Mouse (Mus musculus) gonadal fat pad, adult 2 months (tissue): ENCODE results near the gene Unc50. TPM values are rescaled to one million over a fixed set of nuclear protein-coding genes. Genes with fewer than 3 reads are reported as not detected.
A peak's percentile ranks its signal among the peaks of the same experiment; 100 is the strongest.

Experiments
- DNase-seq: peaks from one replicate; pipeline ENCODE4 v3.0.0-alpha.2; 2012; ENCODE audit warnings: low read depth
- polyA plus RNA-seq: library from polyadenylated mRNA; depleted of rRNA; stranded (reverse); fragments of >200 nt; gene quantifications from 2 replicates; pipeline ENCODE4 v1.2.3, GENCODE M21; 2012; rRNA removed

The Unc50 gene
- polyA plus RNA-seq: 61.6 and 64.9 TPM in 2 replicates

- peak; percentile 68 for DNase-seq
Measured at GRCm38 (mm10) chr1:37429366-37430296, at the start of gene Unc50, which contains the start of gene Coa5. Gene Unc50 (plus strand): TSS chr1:37430139. Gene Coa5 (minus strand): TSS chr1:37430103.

- no peak for DNase-seq
Measured at GRCm38 (mm10) chr1:37380913-37381312, 49.0 kb upstream of the Unc50 start.

- no peak for DNase-seq
Measured at GRCm38 (mm10) chr1:37384304-37384703, 45.6 kb upstream of the Unc50 start.

GRCm38 (mm10) chr1:37386448-37386971 is 43.4 kb upstream of the Unc50 start:
- no peak for DNase-seq

- DNase-seq: no peak
Measured at GRCm38 (mm10) chr1:37393174-37393573, 36.8 kb upstream of the Unc50 start.

GRCm38 (mm10) chr1:37396481-37396880 is 33.5 kb upstream of the Unc50 start:
- DNase-seq: no peak

GRCm38 (mm10) chr1:37398961-37399360 is 31.0 kb upstream of the Unc50 start:
- no peak for DNase-seq

GRCm38 (mm10) chr1:37399734-37400133 is 30.2 kb upstream of the Unc50 start:
- no peak for DNase-seq

GRCm38 (mm10) chr1:37401687-37402086 is 28.3 kb upstream of the Unc50 start:
- DNase-seq: no peak

- no peak for DNase-seq
Measured at GRCm38 (mm10) chr1:37405137-37405536, 24.8 kb upstream of the Unc50 start.

GRCm38 (mm10) chr1:37407228-37407627 is 22.7 kb upstream of the Unc50 start:
- DNase-seq: no peak

- DNase-seq: no peak
Measured at GRCm38 (mm10) chr1:37408059-37408458, 21.9 kb upstream of the Unc50 start.

- DNase-seq: no peak
Measured at GRCm38 (mm10) chr1:37408678-37409077, 21.3 kb upstream of the Unc50 start.

GRCm38 (mm10) chr1:37409647-37410046 is 20.3 kb upstream of the Unc50 start:
- no peak for DNase-seq

- no peak for DNase-seq
Measured at GRCm38 (mm10) chr1:37415394-37415793, 14.5 kb upstream of the Unc50 start.

GRCm38 (mm10) chr1:37419420-37419819 is 10.5 kb upstream of the Unc50 start:
- DNase-seq: no peak

- DNase-seq: no peak
Measured at GRCm38 (mm10) chr1:37427144-37427875, 2.6 kb upstream of the Unc50 start.

GRCm38 (mm10) chr1:37428911-37429310 is 1.0 kb upstream of the Unc50 start:
- DNase-seq: no peak

- no peak for DNase-seq
Measured at GRCm38 (mm10) chr1:37430297-37430840, 430 bp downstream of the Unc50 start.

- DNase-seq: no peak
Measured at GRCm38 (mm10) chr1:37436419-37436818, 6.5 kb downstream of the Unc50 start.

GRCm38 (mm10) chr1:37442848-37443835 is 13.2 kb downstream of the Unc50 start:
- DNase-seq: no peak
